Mouse (Mus musculus): Measurements from ENCODE around the gene Reep3.

- TF ChIP-seq MYOD1 (IDR thresholded peaks at IDR 0.05; ENCODE audit: control insufficient read depth in 1 of 3, insufficient read length in 2 of 3, low read depth in 2 of 3) (no peak), POLR2A (IDR thresholded peaks at IDR 0.05; ENCODE audit: insufficient read length, low read depth) (no peak), USF1 (IDR thresholded peaks at IDR 0.05; ENCODE audit: low read depth) (no peak), SRF (IDR thresholded peaks at IDR 0.05; ENCODE audit: control insufficient read depth, insufficient read length, low read depth) (no peak), E2F4 (IDR thresholded peaks at IDR 0.05; ENCODE audit: insufficient read depth) (no peak), TCF12 (IDR thresholded peaks at IDR 0.05; ENCODE audit: insufficient read depth, poor library complexity, severe bottlenecking) (no peak), MAX (IDR thresholded peaks at IDR 0.05; ENCODE audit: low read depth) (no peak), CEBPB (IDR thresholded peaks at IDR 0.05; ENCODE audit: insufficient read depth, poor library complexity, severe bottlenecking) (no peak), POLR2AphosphoS2 (IDR thresholded peaks at IDR 0.05; ENCODE audit: insufficient read length, low read depth) (no peak)
These were observed 128.2 kb downstream of the Reep3 start for GRCm38 (mm10) chr10:66968541-66968940.

All from myocyte (in vitro differentiated cells).